Mouse (Mus musculus) cerebellum, adult 2 months (tissue): ENCODE results near the gene Pld3. TPM values are rescaled to one million over a fixed set of nuclear protein-coding genes. Genes with fewer than 3 reads are reported as not detected.

Experiments used
- DNase-seq, 2 experiments: peaks; one replicate each; pipeline ENCODE4 v3.0.0; 2021
- H3K27ac ChIP-seq: fragments of 200-500 bp; 2 replicates; pipeline ENCODE4 v1.5.1; 2012; ENCODE audit warnings: low read length, control low read depth, inconsistent platforms; ENCODE audit not compliant: insufficient read depth
- H3K27me3 ChIP-seq: fragments of 200-500 bp; 2 replicates; pipeline ENCODE4 v1.6.1; 2012; ENCODE audit warnings: inconsistent platforms, mild to moderate bottlenecking, low read length, moderate library complexity; ENCODE audit not compliant: control insufficient read depth, insufficient read depth
- H3K4me1 ChIP-seq: fragments of 200-500 bp; 2 replicates; pipeline ENCODE4 v1.6.1; 2011; ENCODE audit warnings: low read length; ENCODE audit not compliant: control insufficient read depth, insufficient read depth
- H3K4me3 ChIP-seq: fragments of 200-500 bp; replicated peaks from 2 replicates; pipeline ENCODE3; 2011; ENCODE audit warnings: mild to moderate bottlenecking, low read depth, low read length, control low read depth; ENCODE audit not compliant: insufficient read depth
- CTCF ChIP-seq: fragments of 200-500 bp; IDR thresholded peaks from 2 replicates; pipeline ENCODE4 v1.5.1; 2011; ENCODE audit warnings: low read depth, mild to moderate bottlenecking, control low read depth, low read length, moderate library complexity, borderline replicate concordance; ENCODE audit not compliant: insufficient read depth
- POLR2A ChIP-seq: fragments of 200-500 bp; IDR thresholded peaks from 2 replicates; pipeline ENCODE4 v1.6.1; 2011; ENCODE audit warnings: low read length, control low read depth, borderline replicate concordance; ENCODE audit not compliant: insufficient read depth
- WGBS: fragments of 180-500 bp; shearing (Covaris S2); methylation state at CpG from one replicate; pipeline ENCODE4 v1.1.7; 2018; 5-methylcytosine and 5-hydroxymethylcytosine counted together
- polyA plus RNA-seq: library from polyadenylated mRNA; depleted of rRNA; stranded (reverse); fragments of >200 nt; gene quantifications from 2 replicates; pipeline ENCODE4 v1.2.3, GENCODE M21; 2012

Gene Pld3
- polyA plus RNA-seq, 1 experiment = 242 TPM

DNA sequence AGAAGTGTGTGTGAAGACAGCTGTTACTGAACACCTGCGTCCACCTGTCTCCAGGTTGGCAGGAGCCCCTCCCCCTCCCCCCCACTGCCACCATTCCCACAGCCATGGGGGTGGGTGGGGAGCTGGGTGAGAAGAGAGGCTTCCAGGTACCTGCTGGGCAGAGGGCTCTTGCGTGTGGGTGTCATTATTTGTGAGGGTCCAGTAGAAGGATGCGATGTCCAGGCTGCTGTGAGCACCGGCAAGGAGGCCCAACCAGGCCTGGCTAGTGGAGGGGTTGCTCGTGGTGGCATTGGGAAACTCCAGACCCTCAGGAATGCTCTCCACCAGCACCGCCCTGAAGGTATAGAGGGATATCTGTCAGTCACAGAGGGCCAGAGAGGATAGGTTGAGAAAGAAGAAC is 12.1 kb downstream of the Pld3 start:
- TF ChIP-seq POLR2A (no peak), CTCF (no peak)
- H3K27me3 ChIP-seq = no peaks in the 10 kb centered on the region
- no peak for DNase-seq
- H3K4me1 ChIP-seq = peaks cover 14% of the 10 kb centered on the region; the same call in 1 of the 2 replicates
- 91% methylated on average over 6 of the region's 6 CpGs for WGBS
- H3K27ac ChIP-seq = no peak overlapping the region
- H3K4me3 ChIP-seq = no peak overlapping the region

DNA sequence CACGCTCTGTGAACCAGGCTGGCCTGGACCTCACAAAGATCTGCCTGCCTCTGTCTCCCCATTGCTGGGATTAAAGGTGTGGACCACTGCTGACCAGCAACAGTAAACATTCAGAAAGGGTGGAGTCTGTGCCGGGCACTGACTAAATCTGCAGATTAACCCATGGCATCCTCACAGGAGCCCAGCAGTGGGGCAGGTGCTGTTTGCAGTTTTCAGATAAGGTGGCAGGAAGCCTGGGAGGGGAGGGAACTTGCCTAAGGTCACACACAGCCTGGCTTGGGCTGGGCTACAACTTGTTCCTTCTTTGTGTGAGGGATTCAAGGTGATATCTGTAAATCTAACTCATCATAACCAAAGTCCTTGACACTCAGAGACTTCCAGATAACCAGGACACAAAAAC is 12.5 kb downstream of the Pld3 start:
- TF ChIP-seq CTCF (no peak), POLR2A (no peak)
- WGBS = 81% methylated on average over 2 of the region's 2 CpGs
- H3K27ac ChIP-seq = no peak overlapping the region
- peaks cover 14% of the 10 kb centered on the region; the same call in 1 of the 2 replicates for H3K4me1 ChIP-seq
- no peak for DNase-seq
- H3K27me3 ChIP-seq = no peaks in the 10 kb centered on the region
- H3K4me3 ChIP-seq = no peak overlapping the region

DNA sequence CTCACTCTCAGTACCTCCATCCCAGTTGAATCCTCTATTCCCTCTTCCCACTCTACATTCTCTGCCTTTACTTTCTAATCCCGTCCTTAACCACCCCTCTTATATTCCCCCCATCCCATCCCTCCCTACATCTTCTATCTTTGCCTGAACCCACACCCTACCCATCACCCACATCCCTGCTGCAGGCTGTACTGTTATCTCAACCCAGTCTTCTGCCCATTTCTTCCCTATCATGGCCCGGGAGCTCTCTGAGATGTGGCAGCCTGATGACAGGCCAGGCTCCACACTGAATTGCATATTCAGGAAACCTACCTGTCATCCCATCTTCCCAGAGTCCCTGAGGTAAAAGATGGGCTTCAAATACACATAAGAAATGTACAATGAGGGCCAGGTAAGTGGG is 14.2 kb downstream of the Pld3 start:
- 89% methylated on average over 2 of the region's 2 CpGs for WGBS
- no peaks in the 10 kb centered on the region for H3K27me3 ChIP-seq
- DNase-seq = no peak
- H3K27ac ChIP-seq = no peak overlapping the region
- TF ChIP-seq CTCF = no peak
- H3K4me3 ChIP-seq = no peak overlapping the region
- H3K4me1 ChIP-seq = peaks cover 10% of the 10 kb centered on the region; the same call in 1 of the 2 replicates

- no peak for DNase-seq
- TF ChIP-seq POLR2A (no peak), CTCF (no peak)
- 95% methylated on average over 8 of the region's 8 CpGs for WGBS
These were observed 15.0 kb downstream of the Pld3 start for GRCm38 (mm10) chr7:27537998-27538397.

GRCm38 (mm10) chr7:27536618-27537017 is 16.4 kb downstream of the Pld3 start:
- Histone ChIP-seq H3K4me3 (no peak overlapping the region), H3K27ac (no peak overlapping the region), H3K4me1 (peaks cover 5% of the 10 kb centered on the region; the same call in 1 of the 2 replicates), H3K27me3 (no peaks in the 10 kb centered on the region)
- WGBS = 91% methylated on average over 6 of the region's 6 CpGs
- no peak for DNase-seq
- TF ChIP-seq CTCF (no peak), POLR2A (no peak)

More at GRCm38 (mm10) chr7:27537998-27538397, 15.0 kb downstream of the Pld3 start:
- no peak overlapping the region for H3K27ac ChIP-seq
- no peaks in the 10 kb centered on the region for H3K27me3 ChIP-seq
- no peak overlapping the region for H3K4me3 ChIP-seq
- peaks cover 10% of the 10 kb centered on the region; the same call in 1 of the 2 replicates for H3K4me1 ChIP-seq

- Histone ChIP-seq H3K4me3 (no peak overlapping the region), H3K27ac (no peak overlapping the region), H3K27me3 (no peaks in the 10 kb centered on the region), H3K4me1 (no peaks in the 10 kb centered on the region)
- TF ChIP-seq CTCF (no peak), POLR2A (no peak)
- 91% methylated on average over 2 of the region's 2 CpGs for WGBS
- no peak for DNase-seq
These were observed 17.6 kb downstream of the Pld3 start for GRCm38 (mm10) chr7:27535386-27535785.

- WGBS = 75% methylated on average over 9 of the region's 9 CpGs
- Histone ChIP-seq H3K4me3 (no peak overlapping the region), H3K4me1 (no peaks in the 10 kb centered on the region), H3K27ac (no peak overlapping the region), H3K27me3 (no peaks in the 10 kb centered on the region)
- DNase-seq = no peak
- TF ChIP-seq CTCF (no peak), POLR2A (no peak)
These were observed 20.5 kb downstream of the Pld3 start for GRCm38 (mm10) chr7:27532480-27533050.

DNA sequence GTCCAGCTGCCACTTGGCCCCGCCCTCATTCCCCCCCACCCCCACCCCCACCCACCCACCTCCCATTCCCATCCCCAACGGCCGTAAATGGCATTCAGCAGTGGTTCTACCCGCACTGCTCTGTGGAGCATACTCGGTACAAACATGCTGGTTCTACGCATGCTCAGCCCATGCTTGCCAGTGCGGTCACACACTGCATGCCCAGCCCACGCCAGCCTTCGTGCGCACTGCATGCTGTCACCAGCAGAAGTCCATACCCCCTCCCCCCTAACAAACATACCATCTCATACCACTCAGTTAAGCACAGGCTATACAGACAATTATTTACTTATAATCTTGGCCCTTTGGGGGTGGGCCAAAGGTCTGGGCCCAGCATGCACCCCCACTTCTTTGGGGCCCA is 21.3 kb downstream of the Pld3 start:
- 84% methylated on average over 10 of the region's 10 CpGs for WGBS
- DNase-seq = no peak
- H3K4me1 ChIP-seq = no peaks in the 10 kb centered on the region
- TF ChIP-seq CTCF (no peak), POLR2A (no peak)
- H3K27me3 ChIP-seq = no peaks in the 10 kb centered on the region
- H3K27ac ChIP-seq = no peak overlapping the region
- H3K4me3 ChIP-seq = no peak overlapping the region

- H3K4me3 ChIP-seq = no peak overlapping the region
- 78% methylated on average over 3 of the region's 3 CpGs for WGBS
- no peaks in the 10 kb centered on the region for H3K4me1 ChIP-seq
- H3K27me3 ChIP-seq = no peaks in the 10 kb centered on the region
- no peak for DNase-seq
- TF ChIP-seq POLR2A (no peak), CTCF (0 out of 2 replicates have a peak, but pooled peaks have one; percentile 2)
- no peak overlapping the region for H3K27ac ChIP-seq
These were observed 22.1 kb downstream of the Pld3 start for GRCm38 (mm10) chr7:27530937-27531336.
